Mouse (Mus musculus): ENCODE measurements around the gene Kif3b.

DNA sequence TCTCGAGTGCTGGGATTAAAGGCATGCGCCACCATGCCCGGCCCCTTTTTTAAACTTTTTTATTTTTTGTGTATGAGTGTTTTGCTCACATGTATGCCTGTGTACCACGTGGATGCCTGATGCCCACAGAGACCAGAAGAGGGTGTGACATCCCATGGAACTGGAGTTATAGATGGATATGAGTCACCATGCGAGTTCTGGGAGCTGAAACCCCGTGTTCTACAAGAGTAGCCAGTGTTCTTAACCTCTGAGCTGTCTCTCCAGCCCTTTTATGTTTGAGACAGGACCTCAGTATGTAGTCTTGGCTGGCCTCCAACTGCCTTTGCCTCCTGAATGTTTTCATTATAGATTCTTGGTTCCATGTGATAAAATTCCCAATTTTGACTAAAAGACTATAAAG, 19.0 kb downstream of the Kif3b start:
- TF ChIP-seq CTCF (IDR thresholded peaks at IDR 0.05; ENCODE audit: low read depth) = no peak
- TF ChIP-seq EP300 (IDR thresholded peaks at IDR 0.05; ENCODE audit: low read depth) = no peak
